Mouse (Mus musculus): ENCODE measurements around the gene Vav1.
A peak's percentile ranks its signal among the peaks of the same experiment; 100 is the strongest.

DNA sequence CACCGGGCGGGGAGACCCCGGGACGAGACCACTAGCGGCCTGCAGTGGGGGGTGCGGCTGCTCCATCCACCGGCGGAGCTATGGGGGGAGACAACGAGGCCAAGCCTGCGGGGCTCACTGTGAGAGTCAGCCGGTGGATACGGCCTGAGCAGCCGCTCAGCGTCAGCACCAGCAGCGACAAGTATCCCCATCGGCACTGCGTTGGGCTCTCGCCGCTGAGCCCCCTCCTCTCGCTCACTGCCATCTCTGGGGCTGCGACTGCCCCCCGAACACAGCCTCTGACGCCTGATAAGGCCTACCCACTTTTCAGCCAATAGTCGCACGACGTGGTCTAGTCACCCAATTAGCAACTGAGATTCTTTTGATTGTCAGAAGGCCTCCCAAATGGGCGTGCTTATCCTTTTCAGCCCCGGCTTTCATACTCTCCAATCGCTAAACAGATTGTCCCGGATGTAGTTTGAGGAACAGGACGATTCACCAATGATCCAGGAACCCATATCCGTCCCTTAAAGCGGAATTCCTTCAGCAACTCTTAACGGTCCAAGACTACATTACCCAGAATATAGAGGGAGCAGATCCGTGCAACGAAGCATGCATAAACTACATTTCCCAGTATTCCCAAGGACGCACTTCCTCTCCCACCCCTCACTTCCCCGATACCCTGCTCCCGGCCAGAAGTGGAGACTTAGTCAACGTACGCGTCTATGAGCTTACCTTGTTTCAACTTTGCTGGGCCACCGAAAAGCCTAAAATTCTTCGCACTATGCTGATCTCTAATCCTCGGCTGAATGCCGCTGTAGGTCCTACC, 31.3 kb upstream of the Vav1 start:
- TF ChIP-seq MAX (IDR thresholded peaks at IDR 0.05; ENCODE audit: low read depth) (no peak), E2F4 (IDR thresholded peaks at IDR 0.05; ENCODE audit: insufficient read depth) (no peak), POLR2A (IDR thresholded peaks at IDR 0.05; ENCODE audit: insufficient read length, low read depth) (peak; percentile 87), REST (IDR thresholded peaks at IDR 0.05; ENCODE audit: insufficient read depth, insufficient read length) (no peak), TCF12 (IDR thresholded peaks at IDR 0.05; ENCODE audit: insufficient read depth, poor library complexity, severe bottlenecking) (no peak), POLR2AphosphoS2 (IDR thresholded peaks at IDR 0.05; ENCODE audit: insufficient read length, low read depth) (peak; percentile 90), USF1 (IDR thresholded peaks at IDR 0.05; ENCODE audit: low read depth) (no peak), SRF (IDR thresholded peaks at IDR 0.05; ENCODE audit: control insufficient read depth, insufficient read length, low read depth) (peak; percentile 72), CEBPB (IDR thresholded peaks at IDR 0.05; ENCODE audit: insufficient read depth, poor library complexity, severe bottlenecking) (no peak)
